Mouse (Mus musculus) hindbrain, embryonic 16.5 days (tissue): ENCODE results near the gene Dip2c. TPM values are rescaled to one million over a fixed set of nuclear protein-coding genes. Genes with fewer than 3 reads are reported as not detected.

Experiments
- ATAC-seq: fragments of 200-750 bp; cut with Nextera tagmentation; 2 replicates; pipeline ENCODE4 v1.8.0; 2017; ENCODE audit warnings: moderate TSS enrichment, moderate library complexity
- H3K27ac ChIP-seq: fragments of 300-500 bp; sonication (generic); 2 replicates; pipeline ENCODE4 v1.5.1; 2014; ENCODE audit warnings: low read depth, mild to moderate bottlenecking, control low read depth, low read length, moderate library complexity
- H3K27me3 ChIP-seq: fragments of 300-500 bp; sonication (generic); replicated peaks from 2 replicates; pipeline ENCODE4 v1.6.1; 2014; ENCODE audit warnings: low read length; ENCODE audit not compliant: control insufficient read depth, insufficient read depth
- H3K36me3 ChIP-seq: fragments of 300-500 bp; sonication (generic); 2 replicates; pipeline ENCODE4 v1.6.1; 2014; ENCODE audit warnings: mild to moderate bottlenecking, low read length, moderate library complexity, mixed read lengths; ENCODE audit not compliant: control insufficient read depth, insufficient read depth
- H3K4me1 ChIP-seq: fragments of 300-500 bp; sonication (generic); 2 replicates; pipeline ENCODE4 v1.6.1; 2014; ENCODE audit warnings: low read depth, low read length; ENCODE audit not compliant: control insufficient read depth, insufficient read depth
- H3K4me2 ChIP-seq: fragments of 300-500 bp; sonication (generic); 2 replicates; pipeline ENCODE4 v1.6.1; 2014; ENCODE audit warnings: mild to moderate bottlenecking, low read length, control low read depth, moderate library complexity
- H3K4me3 ChIP-seq: fragments of 300-500 bp; sonication (generic); 2 replicates; pipeline ENCODE4 v1.5.1; 2014; ENCODE audit warnings: mild to moderate bottlenecking, low read length, control low read depth, moderate library complexity
- H3K9ac ChIP-seq: fragments of 300-500 bp; sonication (generic); 2 replicates; pipeline ENCODE4 v1.6.1; 2014; ENCODE audit warnings: low read depth, mild to moderate bottlenecking, control low read depth, low read length, moderate library complexity
- H3K9me3 ChIP-seq: fragments of 300-500 bp; sonication (generic); 2 replicates; pipeline ENCODE4 v1.6.1; 2014; ENCODE audit warnings: mild to moderate bottlenecking, low read length, moderate library complexity; ENCODE audit not compliant: control insufficient read depth
- WGBS: fragments of 180-500 bp; shearing (Covaris S2); extraction: QIAGEN DNeasy Blood & Tissue Kit; methylation state at CpG from one replicate; pipeline ENCODE4 v1.1.7; 2014; 5-methylcytosine and 5-hydroxymethylcytosine counted together
- polyA plus RNA-seq: library from polyadenylated mRNA; unstranded; fragments of >200 nt; fragmentation: Nextera tagmentation; extraction: Ambion mirVana; gene quantifications from 2 replicates; pipeline ENCODE4 v1.2.1, GENCODE M21; 2015

Dip2c gene
- polyA plus RNA-seq, 1 experiment from 2014 or later = 10.5 TPM

- ATAC-seq = no peak
- WGBS = 89% methylated on average over 3 of the region's 3 CpGs
- no peaks in the 10 kb centered on the region for H3K9me3 ChIP-seq
Observed at GRCm38 (mm10) chr13:9450276-9450675, 173.9 kb downstream of the Dip2c start.

DNA sequence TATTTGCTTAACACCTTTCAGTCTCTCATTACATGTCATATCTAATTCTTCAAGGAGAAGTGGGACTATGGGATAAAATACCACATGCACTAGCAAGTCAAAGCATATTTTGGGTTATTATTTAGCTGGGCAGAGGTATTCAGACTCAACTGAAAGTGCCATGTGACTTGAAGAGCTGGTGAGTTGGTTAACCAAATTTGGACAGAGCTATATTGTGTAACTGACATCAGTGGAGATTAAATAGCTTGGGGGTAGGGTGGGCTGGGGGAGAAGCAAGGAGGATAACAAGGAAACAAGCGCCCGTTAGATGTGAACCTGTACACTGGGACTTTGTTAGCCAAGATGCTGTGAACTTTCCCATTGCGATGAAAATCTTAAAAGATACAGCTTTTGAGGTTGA lies 175.6 kb downstream of the Dip2c start:
- ATAC-seq = no peak
- no peaks in the 10 kb centered on the region for H3K36me3 ChIP-seq

More at GRCm38 (mm10) chr13:9450276-9450675, 173.9 kb downstream of the Dip2c start:
- no peak overlapping the region for H3K4me3 ChIP-seq
- H3K9ac ChIP-seq = no peak overlapping the region
- H3K4me2 ChIP-seq = no peak overlapping the region
- H3K27me3 ChIP-seq = no peaks in the 10 kb centered on the region
- H3K36me3 ChIP-seq = no peaks in the 10 kb centered on the region
- no peaks in the 10 kb centered on the region for H3K4me1 ChIP-seq
- H3K27ac ChIP-seq = no peak overlapping the region

DNA sequence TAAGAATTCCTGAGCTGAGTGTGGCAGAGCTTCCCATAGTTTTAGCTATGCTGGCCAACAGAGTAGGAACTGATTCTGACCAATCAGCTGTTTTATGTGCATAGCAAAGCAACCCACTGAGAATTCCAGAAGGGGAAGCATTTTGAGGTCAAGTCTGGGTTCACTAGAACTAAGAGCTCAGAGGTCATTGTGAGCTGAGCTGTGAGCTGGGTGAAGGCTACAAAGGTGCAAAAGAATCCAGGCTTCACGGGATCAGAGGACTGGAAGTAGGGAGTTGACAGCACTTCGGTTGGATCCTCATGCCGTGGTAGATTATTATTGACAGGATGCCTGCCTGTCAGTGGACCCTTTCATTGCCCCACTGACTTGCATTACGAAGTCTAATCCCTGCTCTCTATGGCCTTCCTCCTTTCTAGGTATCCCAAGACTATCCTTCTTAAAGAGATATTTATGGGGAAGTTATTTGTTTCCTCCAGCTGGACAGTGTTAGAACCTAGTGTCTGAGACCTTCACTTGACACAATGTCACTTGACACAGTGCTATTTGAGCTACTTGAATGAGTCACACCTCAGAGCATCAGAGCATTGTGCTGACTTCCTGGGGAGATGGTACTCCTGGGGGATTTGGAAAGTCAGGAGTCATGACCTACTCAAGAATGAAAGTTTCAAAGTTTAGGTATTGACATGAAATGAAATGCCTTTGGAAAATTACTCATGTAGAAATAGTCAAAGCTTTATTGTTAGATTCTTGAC lies 178.3 kb downstream of the Dip2c start:
- Histone ChIP-seq H3K9ac (no peak overlapping the region), H3K36me3 (no peaks in the 10 kb centered on the region), H3K4me2 (no peak overlapping the region), H3K4me1 (no peaks in the 10 kb centered on the region), H3K27me3 (no peaks in the 10 kb centered on the region), H3K27ac (no peak overlapping the region), H3K4me3 (no peak overlapping the region), H3K9me3 (no peaks in the 10 kb centered on the region)
- WGBS = 59% methylated on average over 4 of the region's 4 CpGs
- no peak for ATAC-seq

More for the DNA sequence above, 175.6 kb downstream of the Dip2c start:
- 85% methylated on average over 3 of the region's 3 CpGs for WGBS
- Histone ChIP-seq H3K9me3 (no peaks in the 10 kb centered on the region), H3K9ac (no peak overlapping the region), H3K4me1 (no peaks in the 10 kb centered on the region), H3K27me3 (no peaks in the 10 kb centered on the region), H3K27ac (no peak overlapping the region), H3K4me2 (no peak overlapping the region), H3K4me3 (no peak overlapping the region)

DNA sequence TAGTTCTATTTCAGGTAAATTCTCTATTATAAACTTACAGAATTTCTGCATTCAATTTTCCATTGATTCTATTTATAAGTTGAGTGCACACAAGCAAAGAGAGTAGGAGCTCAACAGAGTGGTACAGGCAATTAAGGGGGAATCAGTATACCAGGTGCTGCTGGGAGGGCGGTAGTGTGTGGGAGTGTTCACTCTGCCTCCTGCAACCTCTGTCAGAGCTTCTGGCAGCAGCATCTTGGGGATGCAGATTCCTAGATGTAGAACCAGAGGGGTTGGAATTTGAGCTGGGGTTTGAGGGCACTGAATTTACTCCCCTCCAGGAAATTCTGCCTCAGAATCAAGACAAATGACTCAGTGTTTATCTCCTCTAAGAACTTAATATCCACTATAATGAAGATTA lies 179.7 kb downstream of the Dip2c start:
- no peaks in the 10 kb centered on the region for H3K9me3 ChIP-seq
- no peak overlapping the region for H3K27ac ChIP-seq
- no peak for ATAC-seq
- H3K4me2 ChIP-seq = no peak overlapping the region
- 73% methylated on average over 1 of the region's 1 CpGs for WGBS
- H3K4me3 ChIP-seq = no peak overlapping the region
- H3K9ac ChIP-seq = no peak overlapping the region
- H3K4me1 ChIP-seq = no peaks in the 10 kb centered on the region
- H3K36me3 ChIP-seq = no peaks in the 10 kb centered on the region
- H3K27me3 ChIP-seq = no peaks in the 10 kb centered on the region

DNA sequence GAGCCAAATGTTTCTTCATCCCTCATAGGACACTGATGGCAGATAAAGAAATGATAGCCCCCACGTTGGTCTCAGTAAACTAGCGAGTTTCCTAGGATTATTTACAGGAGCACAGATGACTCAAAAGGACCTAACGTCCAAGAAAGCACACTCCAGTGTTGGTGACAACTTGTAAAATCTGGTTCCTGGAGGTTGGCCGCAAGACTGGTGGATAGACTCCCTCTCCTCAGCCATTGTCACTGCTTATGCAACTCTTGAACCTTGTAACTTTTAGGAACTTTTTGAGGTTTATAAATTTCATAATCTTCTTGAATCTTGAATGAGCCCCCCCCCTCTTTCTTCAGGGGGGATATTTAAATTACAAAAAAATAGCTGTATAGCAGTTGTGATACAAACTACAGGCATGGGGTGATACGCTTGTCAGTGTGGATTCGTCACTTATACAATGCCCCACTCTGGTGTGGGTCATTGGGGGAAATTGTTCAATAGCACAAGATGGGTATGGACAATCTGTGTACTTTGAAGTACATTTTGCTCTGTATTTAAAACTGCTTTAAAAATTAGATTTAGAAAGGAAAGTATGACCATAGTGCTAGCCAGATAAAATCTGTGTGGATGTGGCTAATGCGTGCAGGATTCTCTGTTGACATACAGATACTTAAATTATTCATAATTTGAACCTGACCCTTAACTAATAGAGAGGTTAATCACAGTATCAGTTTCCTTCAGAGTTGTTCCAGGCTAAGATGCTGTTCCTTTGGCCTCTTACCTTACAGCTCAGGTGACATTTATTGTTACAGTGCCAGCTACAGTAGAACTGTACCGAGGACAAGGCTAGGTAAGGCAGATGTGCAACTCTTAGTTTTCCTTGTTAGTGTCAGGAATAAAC lies 181.3 kb downstream of the Dip2c start:
- H3K9ac ChIP-seq = no peak overlapping the region
- no peak overlapping the region for H3K27ac ChIP-seq
- no peaks in the 10 kb centered on the region for H3K36me3 ChIP-seq
- WGBS = 82% methylated on average over 8 of the region's 8 CpGs
- H3K4me1 ChIP-seq = no peaks in the 10 kb centered on the region
- no peak overlapping the region for H3K4me3 ChIP-seq
- no peak for ATAC-seq
- H3K9me3 ChIP-seq = no peaks in the 10 kb centered on the region
- H3K4me2 ChIP-seq = no peak overlapping the region
- H3K27me3 ChIP-seq = no peaks in the 10 kb centered on the region

DNA sequence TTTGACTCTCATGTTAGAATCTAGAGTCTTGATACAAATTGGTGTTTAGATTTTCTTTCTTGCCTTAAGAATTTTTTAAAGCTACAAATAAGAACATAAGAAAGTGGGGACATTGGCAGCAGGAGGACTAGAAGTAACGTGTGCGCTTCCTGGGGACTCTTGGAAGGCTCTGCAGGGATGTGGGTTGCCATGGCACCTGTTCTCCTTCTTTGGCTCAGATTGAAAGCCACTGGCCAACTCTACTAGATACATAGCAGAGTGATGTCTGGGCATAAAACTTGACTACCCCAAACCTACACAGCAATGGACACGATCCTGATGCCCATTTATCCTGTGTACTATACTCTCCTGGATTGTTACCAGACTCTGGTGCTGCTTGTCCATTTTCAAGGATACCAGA lies 188.1 kb downstream of the Dip2c start:
- H3K9ac ChIP-seq = no peak overlapping the region
- ATAC-seq = no peak
- H3K4me3 ChIP-seq = no peak overlapping the region
- no peak overlapping the region for H3K27ac ChIP-seq
- WGBS = 73% methylated on average over 3 of the region's 3 CpGs
- no peaks in the 10 kb centered on the region for H3K9me3 ChIP-seq
- H3K4me1 ChIP-seq = no peaks in the 10 kb centered on the region
- H3K4me2 ChIP-seq = no peak overlapping the region
- no peaks in the 10 kb centered on the region for H3K36me3 ChIP-seq
- H3K27me3 ChIP-seq = no peaks in the 10 kb centered on the region

GRCm38 (mm10) chr13:9467216-9467615 lies 190.9 kb downstream of the Dip2c start:
- Histone ChIP-seq H3K4me2 (no peak overlapping the region), H3K27me3 (no peaks in the 10 kb centered on the region), H3K36me3 (no peaks in the 10 kb centered on the region), H3K4me1 (no peaks in the 10 kb centered on the region), H3K27ac (no peak overlapping the region), H3K9ac (no peak overlapping the region), H3K9me3 (no peaks in the 10 kb centered on the region), H3K4me3 (no peak overlapping the region)
- ATAC-seq = no peak; the same call in 1 of the 2 replicates
- WGBS = 48% methylated on average over 1 of the region's 1 CpGs

GRCm38 (mm10) chr13:9473383-9473782 lies 197.1 kb downstream of the Dip2c start:
- Histone ChIP-seq H3K4me3 (no peak overlapping the region), H3K4me1 (no peaks in the 10 kb centered on the region), H3K27ac (no peak overlapping the region), H3K36me3 (no peaks in the 10 kb centered on the region), H3K9me3 (peaks cover 2% of the 10 kb centered on the region; the same call in 1 of the 2 replicates), H3K9ac (no peak overlapping the region), H3K4me2 (no peak overlapping the region), H3K27me3 (no peaks in the 10 kb centered on the region)
- no peak for ATAC-seq
- 87% methylated on average over 1 of the region's 1 CpGs for WGBS

GRCm38 (mm10) chr13:9481722-9482121 lies 205.4 kb downstream of the Dip2c start:
- H3K9ac ChIP-seq = no peak overlapping the region
- H3K9me3 ChIP-seq = no peaks in the 10 kb centered on the region
- H3K4me2 ChIP-seq = no peak overlapping the region
- no peak overlapping the region for H3K27ac ChIP-seq
- no peak for ATAC-seq
- no peaks in the 10 kb centered on the region for H3K27me3 ChIP-seq
- no peak overlapping the region for H3K4me3 ChIP-seq
- no peaks in the 10 kb centered on the region for H3K4me1 ChIP-seq
- H3K36me3 ChIP-seq = no peaks in the 10 kb centered on the region
- WGBS = 77% methylated on average over 1 of the region's 1 CpGs
